Mouse (Mus musculus): Measurements from ENCODE around the gene Shisa9.

Shisa9 gene

GRCm38 (mm10) chr16:12307318-12307965, 323.5 kb downstream of the Shisa9 start:
- in situ Hi-C loops (cut with MboI, MseI), result no loop called here

- in situ Hi-C loops (cut with MboI, MseI), result no loop called here
Measured at GRCm38 (mm10) chr16:12309826-12310225, 325.9 kb downstream of the Shisa9 start.

DNA sequence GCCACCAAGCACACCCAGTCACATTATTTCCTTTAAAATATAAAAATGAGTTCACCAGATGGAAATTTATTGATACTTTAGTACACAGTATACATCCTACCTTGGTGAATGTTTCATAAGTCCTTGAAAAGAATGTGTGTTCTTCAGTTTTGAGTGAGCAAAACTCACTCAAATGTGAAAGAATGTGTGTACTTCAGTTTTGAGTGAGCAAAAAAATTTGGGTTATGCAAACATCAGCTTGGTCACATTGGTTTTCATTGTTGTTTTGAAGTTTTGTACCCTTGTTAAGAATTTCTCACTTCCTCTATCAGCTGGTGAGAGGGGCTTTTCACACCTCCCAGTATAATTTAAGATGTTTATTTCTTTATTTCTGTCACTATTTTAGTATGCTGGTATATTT, 331.7 kb downstream of the Shisa9 start:
- in situ Hi-C loops (cut with MboI, MseI), result no loop called here
